8 mouse cellular contexts compared by ENCODE assay signal in the genomic region with DNA sequence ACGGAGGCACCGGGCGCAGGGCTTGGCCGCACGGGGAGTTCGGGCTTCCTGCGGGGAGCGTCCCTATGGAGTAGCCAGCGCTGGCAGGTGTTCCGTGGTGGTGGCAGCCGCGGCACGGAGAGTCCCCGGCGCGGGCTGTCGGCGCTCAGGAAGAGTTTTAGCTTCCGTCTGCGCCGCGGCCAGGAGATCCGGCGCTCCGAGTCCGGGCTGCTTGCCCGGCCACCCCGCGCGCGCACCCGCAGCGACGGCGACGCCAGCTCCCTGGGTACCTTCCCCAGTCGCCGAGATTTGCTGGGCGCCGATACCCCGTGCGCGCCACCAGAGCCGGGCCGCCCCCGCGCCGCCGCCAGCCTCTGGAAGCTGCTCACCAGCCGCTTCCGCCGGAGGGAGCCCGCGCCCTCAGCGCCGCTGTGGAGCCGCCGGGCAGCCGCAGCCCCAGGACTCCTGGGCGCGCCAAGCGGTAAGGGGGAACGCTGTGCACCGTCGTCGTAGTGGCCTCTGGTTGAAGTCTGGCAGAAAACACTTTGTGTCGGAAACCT. TPM values are rescaled to one million over a fixed set of nuclear protein-coding genes. Genes with fewer than 3 reads are reported as not detected.
DNase-seq lines count a peak whose midpoint lies in the region; ATAC-seq and TF ChIP-seq lines count a peak whose summit lies in the region.

No protein-coding gene starts in this region.

- no peaks in the 10 kb centered on the region for H3K9me3 ChIP-seq in embryonic facial prominence, embryonic 10.5 days
- no peaks in the 10 kb centered on the region for H3K9me3 ChIP-seq in heart, embryonic 15.5 days (replicated peaks)
- no peaks in the 10 kb centered on the region for H3K9me3 ChIP-seq in lung, embryonic 16.5 days (ENCODE audit: control insufficient read depth, low read length)

- H3K4me3 ChIP-seq in embryonic facial prominence, embryonic 10.5 days = peak overlapping the region; percentile 64
- H3K4me3 ChIP-seq in heart, embryonic 15.5 days = peak overlapping the region; percentile 50
- peak overlapping the region; percentile 51 for H3K4me3 ChIP-seq in layer of hippocampus, adult 2 months
- peak overlapping the region; percentile 65 for H3K4me3 ChIP-seq in lung, embryonic 16.5 days (ENCODE audit: low read length)

- TF ChIP-seq CTCF in layer of hippocampus, adult 2 months (conservative IDR thresholded peaks at IDR 0.05) = peak; percentile 68

- peak overlapping the region; percentile 78 for H3K27ac ChIP-seq in embryonic facial prominence, embryonic 10.5 days (replicated peaks)
- H3K27ac ChIP-seq in heart, embryonic 15.5 days = no peak overlapping the region; the same call in 1 of the 2 replicates
- H3K27ac ChIP-seq in layer of hippocampus, adult 2 months = peak overlapping the region; percentile 58; the same call in 1 of the 2 replicates
- peak overlapping the region; percentile 95 for H3K27ac ChIP-seq in lung, embryonic 16.5 days (ENCODE audit: low read length)

- H3K27me3 ChIP-seq in embryonic facial prominence, embryonic 10.5 days (replicated peaks; ENCODE audit: low read depth, poor library complexity, severe bottlenecking) = peaks cover 37% of the 10 kb centered on the region
- 0 out of 2 replicates have a peak, but pooled peaks cover 4% of the 10 kb centered on the region for H3K27me3 ChIP-seq in heart, embryonic 15.5 days
- H3K27me3 ChIP-seq in lung, embryonic 16.5 days (ENCODE audit: control insufficient read depth, insufficient read depth, low read depth, low read length) = no peaks in the 10 kb centered on the region

- peak; percentile 41 for ATAC-seq in heart, embryonic 15.5 days (replicated peaks; ENCODE audit: insufficient number of reproducible peaks, insufficient read depth, low FRiP score, low read depth)
- peak; percentile 0; the same call in 1 of the 2 replicates for ATAC-seq in lung, embryonic 16.5 days (ENCODE audit: low read depth)

- H3K36me3 ChIP-seq in embryonic facial prominence, embryonic 10.5 days (replicated peaks) = peaks cover 52% of the 10 kb centered on the region
- H3K36me3 ChIP-seq in heart, embryonic 15.5 days = peaks cover 22% of the 10 kb centered on the region; the same call in 1 of the 2 replicates
- H3K36me3 ChIP-seq in lung, embryonic 16.5 days (ENCODE audit: control insufficient read depth, insufficient read depth, low read length) = peaks cover 18% of the 10 kb centered on the region

- peak overlapping the region; percentile 90 for H3K4me2 ChIP-seq in heart, embryonic 15.5 days
- peak overlapping the region; percentile 77 for H3K4me2 ChIP-seq in lung, embryonic 16.5 days (ENCODE audit: low read depth, low read length)

- peak; percentile 63 for DNase-seq in layer of hippocampus, adult 11-12 months (ENCODE audit: low spot score)
- no peak for DNase-seq in layer of hippocampus, adult 9-10 months (ENCODE audit: low spot score)
- peak; percentile 67 for DNase-seq in embryonic facial prominence, embryonic 10.5 days (ENCODE audit: low spot score)
- peak; percentile 68 to 71 for DNase-seq in layer of hippocampus, adult 2 months (ENCODE audit: low spot score in 2 of 2)
- peak; percentile 52 for DNase-seq in retina, postnatal 1 day
- no peak for DNase-seq in cerebellum, postnatal 36 days

- peaks cover 52% of the 10 kb centered on the region for H3K4me1 ChIP-seq in embryonic facial prominence, embryonic 10.5 days
- peaks cover 38% of the 10 kb centered on the region for H3K4me1 ChIP-seq in heart, embryonic 15.5 days (replicated peaks)
- peaks cover 22% of the 10 kb centered on the region for H3K4me1 ChIP-seq in lung, embryonic 16.5 days (replicated peaks; ENCODE audit: control insufficient read depth, insufficient read depth, low read length)

- peak overlapping the region; percentile 53 for H3K9ac ChIP-seq in heart, embryonic 15.5 days
- H3K9ac ChIP-seq in lung, embryonic 16.5 days (ENCODE audit: low read length) = peak overlapping the region; percentile 80

- 2% methylated on average over 67 of the region's 67 CpGs for WGBS in embryonic facial prominence, embryonic 10.5 days
- 3% methylated on average over 67 of the region's 67 CpGs for WGBS in heart, embryonic 15.5 days
- 5% methylated on average over 55 of the region's 67 CpGs for WGBS in lung, embryonic 16.5 days

RNA-seq across cellular contexts. Expression of a gene that starts 22.8 kb away (rescaled TPM):
- 30.8 and 36.6 TPM in 2 replicates for polyA plus RNA-seq in embryonic facial prominence, embryonic 10.5 days (2016; fragmentation: Nextera tagmentation; extraction: Ambion mirVana)
- polyA plus RNA-seq in heart, embryonic 15.5 days (2015; fragmentation: Nextera tagmentation; extraction: Ambion mirVana) = 27.9 and 35.7 TPM in 2 replicates
- total RNA-seq in layer of hippocampus, adult 2 months (2021) = 100 to 1,000 TPM; 651 to 655 TPM
- 18.6 and 22.1 TPM in 2 replicates for polyA plus RNA-seq in lung, embryonic 16.5 days (2015; fragmentation: Nextera tagmentation; extraction: Ambion mirVana)

RNA-seq across cellular contexts. Expression of a gene that starts 27.1 kb away (rescaled TPM):
- 24.7 and 25.0 TPM in 2 replicates for polyA plus RNA-seq in embryonic facial prominence, embryonic 10.5 days (2016; fragmentation: Nextera tagmentation; extraction: Ambion mirVana)
- polyA plus RNA-seq in heart, embryonic 15.5 days (2015; fragmentation: Nextera tagmentation; extraction: Ambion mirVana) = 17.0 and 20.0 TPM in 2 replicates
- 10 to 100 TPM; 22.2 to 22.5 TPM for total RNA-seq in layer of hippocampus, adult 2 months (2021)
- 18.0 and 19.6 TPM in 2 replicates for polyA plus RNA-seq in lung, embryonic 16.5 days (2015; fragmentation: Nextera tagmentation; extraction: Ambion mirVana)

RNA-seq across cellular contexts. Expression of a gene that starts 29.7 kb away (rescaled TPM):
- 100 and 109 TPM in 2 replicates for polyA plus RNA-seq in embryonic facial prominence, embryonic 10.5 days (2016; fragmentation: Nextera tagmentation; extraction: Ambion mirVana)
- 173 and 188 TPM in 2 replicates for polyA plus RNA-seq in heart, embryonic 15.5 days (2015; fragmentation: Nextera tagmentation; extraction: Ambion mirVana)
- total RNA-seq in layer of hippocampus, adult 2 months (2021) = 100 to 1,000 TPM; 127 to 130 TPM
- polyA plus RNA-seq in lung, embryonic 16.5 days (2015; fragmentation: Nextera tagmentation; extraction: Ambion mirVana) = 96.6 and 99.2 TPM in 2 replicates

RNA-seq across cellular contexts. Expression of a gene that starts 51.2 kb away (rescaled TPM):
- polyA plus RNA-seq in embryonic facial prominence, embryonic 10.5 days (2016; fragmentation: Nextera tagmentation; extraction: Ambion mirVana) = 35.1 and 38.4 TPM in 2 replicates
- polyA plus RNA-seq in heart, embryonic 15.5 days (2015; fragmentation: Nextera tagmentation; extraction: Ambion mirVana) = 25.6 and 30.6 TPM in 2 replicates
- 10 to 100 TPM; 32.5 to 37.6 TPM for total RNA-seq in layer of hippocampus, adult 2 months (2021)
- polyA plus RNA-seq in lung, embryonic 16.5 days (2015; fragmentation: Nextera tagmentation; extraction: Ambion mirVana) = 45.1 and 48.9 TPM in 2 replicates

RNA-seq across cellular contexts. Expression of a gene that starts 51.5 kb away (rescaled TPM):
- polyA plus RNA-seq in embryonic facial prominence, embryonic 10.5 days (2016; fragmentation: Nextera tagmentation; extraction: Ambion mirVana) = 46.9 and 50.7 TPM in 2 replicates
- polyA plus RNA-seq in heart, embryonic 15.5 days (2015; fragmentation: Nextera tagmentation; extraction: Ambion mirVana) = 27.5 and 32.5 TPM in 2 replicates
- 100 to 1,000 TPM; 118 to 136 TPM for total RNA-seq in layer of hippocampus, adult 2 months (2021)
- polyA plus RNA-seq in lung, embryonic 16.5 days (2015; fragmentation: Nextera tagmentation; extraction: Ambion mirVana) = 43.0 and 45.8 TPM in 2 replicates

Comparison
In these comparisons a context has a peak if more than half of its experiments do, and no peak if none do; other contexts are left out.
1. DNase-seq: peak in layer of hippocampus, adult 11-12 months (single experiment), embryonic facial prominence, embryonic 10.5 days (single experiment), layer of hippocampus, adult 2 months (2 of 2) and retina, postnatal 1 day (single experiment); none in layer of hippocampus, adult 9-10 months (single experiment) and cerebellum, postnatal 36 days (0 of 2).
2. Peak in every context shown above with its lines, with median percentiles within 50 percentile points of each other: H3K4me3 ChIP-seq.